Mouse (Mus musculus): ENCODE data around the gene Heatr6.

DNA sequence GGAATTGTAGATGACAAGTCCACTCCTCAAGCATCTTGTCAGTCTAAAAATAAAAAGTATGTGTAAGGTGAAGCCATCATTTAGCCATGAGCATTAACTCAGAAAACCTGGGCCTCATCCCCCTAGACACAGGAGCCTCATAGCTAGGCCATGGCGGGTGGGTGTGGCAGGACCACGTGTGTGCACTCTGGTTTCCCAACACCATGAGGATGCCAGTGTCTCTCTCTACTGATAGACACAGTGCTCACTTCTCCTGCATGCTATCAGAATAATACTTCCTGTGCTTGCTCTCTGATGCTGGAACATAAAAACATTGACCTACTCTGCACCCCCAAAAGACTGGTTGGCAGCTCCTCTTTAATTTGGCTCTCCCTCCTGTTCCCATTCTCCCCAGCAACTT, 17.6 kb upstream of the Heatr6 start:
- no peak for TF ChIP-seq CTCF (IDR thresholded peaks at IDR 0.05; ENCODE audit: control insufficient read depth, insufficient read depth, low read length)
- TF ChIP-seq POLR2A (IDR thresholded peaks at IDR 0.05; ENCODE audit: borderline replicate concordance, control insufficient read depth, low read depth, low read length) = no peak

Data from bone marrow, adult 2 months (tissue).